Mouse (Mus musculus): ENCODE data around the gene Qsox2. TPM values are rescaled to one million over a fixed set of nuclear protein-coding genes. Genes with fewer than 3 reads are reported as not detected.

Gene Qsox2
- polyA plus RNA-seq, 1 experiment, result 15.2 TPM

DNA sequence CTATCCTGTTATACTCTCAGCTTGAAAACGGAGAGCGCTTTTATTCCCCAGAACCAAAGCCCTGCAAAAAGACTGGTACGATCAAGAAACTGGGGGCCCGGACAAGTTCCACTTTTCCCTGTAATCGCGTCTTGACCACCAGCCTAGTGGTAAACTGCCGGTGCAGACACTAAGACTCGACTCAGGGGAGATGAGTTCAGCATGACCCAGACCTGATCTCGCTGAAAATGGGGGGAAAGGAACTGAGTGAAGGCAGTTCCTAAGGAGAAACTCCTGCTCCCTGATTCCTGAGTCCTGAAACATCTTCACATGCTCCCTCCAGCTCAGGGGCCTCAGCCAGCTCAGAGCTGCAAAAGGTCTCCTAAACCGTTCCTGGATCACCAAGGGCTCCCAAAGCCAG is 31.6 kb downstream of the Qsox2 start:
- TF ChIP-seq CEBPB (IDR thresholded peaks at IDR 0.05; ENCODE audit: low read depth), result no peak
- Histone ChIP-seq H3K27me3 (ENCODE audit: control insufficient read depth, insufficient read depth, insufficient read length) (peaks cover 55% of the 10 kb centered on the region), H3ac (ENCODE audit: control insufficient read depth, insufficient read length, low read depth) (no peak overlapping the region), H3K36me3 (ENCODE audit: control insufficient read depth, insufficient read depth) (peaks cover 5% of the 10 kb centered on the region), H3K79me2 (ENCODE audit: control insufficient read depth, insufficient read depth) (no peaks in the 10 kb centered on the region), H3K4me3 (ENCODE audit: insufficient read depth, poor library complexity, severe bottlenecking) (no peak overlapping the region), H3K79me3 (ENCODE audit: low read depth) (no peaks in the 10 kb centered on the region)

GRCm38 (mm10) chr2:26205126-26205525 is 32.2 kb downstream of the Qsox2 start:
- peaks cover 61% of the 10 kb centered on the region for H3K27me3 ChIP-seq (ENCODE audit: control insufficient read depth, insufficient read depth, insufficient read length)
- TF ChIP-seq CTCF (IDR thresholded peaks at IDR 0.05; ENCODE audit: control insufficient read depth, insufficient read depth, insufficient read length) (no peak), MYOD1 (IDR thresholded peaks at IDR 0.05; ENCODE audit: control insufficient read depth, insufficient read length, low read depth) (no peak), FOSL1 (IDR thresholded peaks at IDR 0.05; ENCODE audit: insufficient read depth, low read length, poor library complexity, severe bottlenecking) (no peak), MYOG (IDR thresholded peaks at IDR 0.05; ENCODE audit: control insufficient read depth, extremely low read depth, insufficient read length) (no peak), USF1 (IDR thresholded peaks at IDR 0.05; ENCODE audit: low read depth) (no peak), MAX (IDR thresholded peaks at IDR 0.05) (no peak), CEBPB (IDR thresholded peaks at IDR 0.05; ENCODE audit: low read depth) (no peak)
- no peaks in the 10 kb centered on the region for H3K79me2 ChIP-seq (ENCODE audit: control insufficient read depth, insufficient read depth)
- H3K36me3 ChIP-seq (ENCODE audit: control insufficient read depth, insufficient read depth), result peaks cover 1% of the 10 kb centered on the region
- no peak overlapping the region for H3K4me3 ChIP-seq (ENCODE audit: insufficient read depth, poor library complexity, severe bottlenecking)
- H3K79me3 ChIP-seq (ENCODE audit: low read depth), result no peaks in the 10 kb centered on the region
- H3ac ChIP-seq (ENCODE audit: control insufficient read depth, insufficient read length, low read depth), result no peak overlapping the region

DNA sequence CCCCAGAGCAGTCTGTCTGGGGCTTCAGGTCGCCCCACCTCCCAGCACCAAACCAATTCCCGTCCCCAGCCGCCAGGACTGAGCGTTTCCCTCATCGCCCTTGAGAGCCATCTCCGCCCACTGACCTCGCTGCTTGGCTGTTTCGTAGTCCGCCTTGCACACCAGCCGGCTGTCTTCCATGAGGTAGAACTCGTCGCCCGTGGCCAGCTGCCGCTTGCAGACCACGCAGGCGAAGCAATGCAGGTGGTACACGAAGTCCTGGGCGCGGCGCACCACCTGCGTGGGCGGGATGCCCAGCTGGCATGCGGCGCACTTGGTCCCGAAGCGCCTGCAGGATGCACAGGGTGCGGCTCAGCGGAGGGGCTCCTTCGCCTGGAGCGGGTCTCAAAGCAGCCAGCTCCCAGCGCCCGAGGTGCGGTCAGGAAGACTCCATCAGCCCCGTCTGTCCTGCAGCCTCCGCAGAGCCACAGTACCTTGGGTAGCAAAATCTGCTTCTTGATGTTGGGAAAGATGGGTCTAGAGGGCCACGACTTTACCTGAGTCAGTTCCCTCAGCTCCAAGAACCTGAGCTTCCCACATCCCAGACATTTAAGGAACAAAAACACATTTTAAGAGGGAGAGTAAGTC is 34.4 kb downstream of the Qsox2 start:
- H3K4me3 ChIP-seq (ENCODE audit: insufficient read depth, poor library complexity, severe bottlenecking), result no peak overlapping the region
- no peaks in the 10 kb centered on the region for H3K79me2 ChIP-seq (ENCODE audit: control insufficient read depth, insufficient read depth)
- no peak overlapping the region for H3ac ChIP-seq (ENCODE audit: control insufficient read depth, insufficient read length, low read depth)
- TF ChIP-seq MAX (IDR thresholded peaks at IDR 0.05) (no peak), CEBPB (IDR thresholded peaks at IDR 0.05; ENCODE audit: low read depth) (no peak)
- peaks cover 80% of the 10 kb centered on the region for H3K27me3 ChIP-seq (ENCODE audit: control insufficient read depth, insufficient read depth, insufficient read length)
- no peaks in the 10 kb centered on the region for H3K36me3 ChIP-seq (ENCODE audit: control insufficient read depth, insufficient read depth)
- no peaks in the 10 kb centered on the region for H3K79me3 ChIP-seq (ENCODE audit: low read depth)

DNA sequence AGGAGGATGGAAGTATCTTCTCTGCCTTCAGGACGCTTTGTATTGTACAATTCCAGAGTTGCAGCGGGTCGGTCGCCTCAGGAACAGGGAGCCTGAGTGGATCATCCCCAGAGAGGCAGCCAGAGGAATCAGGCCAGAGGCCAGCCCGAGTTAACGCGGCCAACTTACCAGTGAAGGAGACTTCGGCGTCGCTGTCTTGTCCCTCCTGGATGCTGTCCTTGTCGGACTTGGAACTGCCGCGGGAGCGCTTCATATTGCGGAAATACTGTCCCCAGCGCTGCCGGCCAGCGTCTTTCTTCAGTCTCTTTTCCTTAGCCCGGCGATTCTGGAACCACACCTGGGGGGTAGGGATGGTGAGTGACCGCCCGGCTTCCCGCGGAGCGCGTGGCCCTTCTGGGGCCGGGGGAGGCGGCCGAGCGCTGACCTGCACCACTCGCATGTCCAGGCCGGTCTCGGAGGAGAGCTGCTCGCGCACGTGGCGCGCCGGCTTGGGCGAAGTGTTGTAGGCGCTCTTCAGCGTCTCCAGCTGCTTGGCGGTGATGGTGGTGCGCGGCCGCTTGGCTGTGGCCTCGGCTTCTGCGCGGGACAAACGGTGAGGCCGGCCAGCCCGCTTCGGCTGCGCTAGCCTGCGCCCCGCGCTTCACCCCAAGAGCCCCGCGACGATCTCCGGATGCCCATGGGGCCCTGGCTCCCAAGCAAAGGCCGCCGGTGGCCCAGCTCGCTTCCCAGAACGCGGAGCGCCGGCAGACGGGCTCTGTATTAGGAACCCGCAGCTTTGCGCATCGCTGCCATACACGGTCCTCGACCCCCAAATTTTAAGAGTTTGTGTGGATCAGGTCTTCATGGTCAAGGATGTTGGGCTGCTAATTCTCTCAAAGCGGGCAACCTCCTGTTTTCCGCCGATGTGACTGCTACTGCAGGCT is 35.1 kb downstream of the Qsox2 start:
- Histone ChIP-seq H3K79me3 (ENCODE audit: low read depth) (no peaks in the 10 kb centered on the region), H3ac (ENCODE audit: control insufficient read depth, insufficient read length, low read depth) (no peak overlapping the region), H3K79me2 (ENCODE audit: control insufficient read depth, insufficient read depth) (no peaks in the 10 kb centered on the region), H3K4me3 (ENCODE audit: insufficient read depth, poor library complexity, severe bottlenecking) (no peak overlapping the region), H3K27me3 (ENCODE audit: control insufficient read depth, insufficient read depth, insufficient read length) (peaks cover 88% of the 10 kb centered on the region), H3K36me3 (ENCODE audit: control insufficient read depth, insufficient read depth) (no peaks in the 10 kb centered on the region)
- TF ChIP-seq FOSL1 (IDR thresholded peaks at IDR 0.05; ENCODE audit: insufficient read depth, low read length, poor library complexity, severe bottlenecking), result no peak
- no peak for TF ChIP-seq CTCF (IDR thresholded peaks at IDR 0.05; ENCODE audit: control insufficient read depth, insufficient read depth, insufficient read length)
- TF ChIP-seq USF1 (IDR thresholded peaks at IDR 0.05; ENCODE audit: low read depth), result no peak
- no peak for TF ChIP-seq MYOG (IDR thresholded peaks at IDR 0.05; ENCODE audit: control insufficient read depth, extremely low read depth, insufficient read length)
- no peak for TF ChIP-seq MYOD1 (IDR thresholded peaks at IDR 0.05; ENCODE audit: control insufficient read depth, insufficient read length, low read depth)
- TF ChIP-seq CEBPB (IDR thresholded peaks at IDR 0.05; ENCODE audit: low read depth), result no peak
- TF ChIP-seq MAX (IDR thresholded peaks at IDR 0.05), result no peak

GRCm38 (mm10) chr2:26198488-26198887 is 38.8 kb downstream of the Qsox2 start:
- Histone ChIP-seq H3ac (ENCODE audit: control insufficient read depth, insufficient read length, low read depth) (no peak overlapping the region), H3K36me3 (ENCODE audit: control insufficient read depth, insufficient read depth) (no peaks in the 10 kb centered on the region), H3K79me2 (ENCODE audit: control insufficient read depth, insufficient read depth) (no peaks in the 10 kb centered on the region), H3K79me3 (ENCODE audit: low read depth) (no peaks in the 10 kb centered on the region), H3K27me3 (ENCODE audit: control insufficient read depth, insufficient read depth, insufficient read length) (peaks cover 86% of the 10 kb centered on the region), H3K4me3 (ENCODE audit: insufficient read depth, poor library complexity, severe bottlenecking) (no peak overlapping the region)
- TF ChIP-seq CEBPB (IDR thresholded peaks at IDR 0.05; ENCODE audit: low read depth), result no peak
- no peak for TF ChIP-seq FOSL1 (IDR thresholded peaks at IDR 0.05; ENCODE audit: insufficient read depth, low read length, poor library complexity, severe bottlenecking)
- no peak for TF ChIP-seq MYOD1 (IDR thresholded peaks at IDR 0.05; ENCODE audit: control insufficient read depth, insufficient read length, low read depth)
- TF ChIP-seq MAX (IDR thresholded peaks at IDR 0.05), result no peak
- TF ChIP-seq MYOG (IDR thresholded peaks at IDR 0.05; ENCODE audit: control insufficient read depth, extremely low read depth, insufficient read length), result no peak
- no peak for TF ChIP-seq USF1 (IDR thresholded peaks at IDR 0.05; ENCODE audit: low read depth)
- TF ChIP-seq CTCF (IDR thresholded peaks at IDR 0.05; ENCODE audit: control insufficient read depth, insufficient read depth, insufficient read length), result no peak

Data from C2C12 (cell line).